Mouse (Mus musculus) CH12.LX (cell line): ENCODE results near the gene Wdr47. TPM values are rescaled to one million over a fixed set of nuclear protein-coding genes. Genes with fewer than 3 reads are reported as not detected.
"Not testable (repeated sequence)": the region's sequence is repeated elsewhere in the genome, so short reads cannot be mapped to it uniquely, and the experiment has no call there.

Experiments used
- DNase-seq: peaks from one replicate; pipeline ENCODE4 v3.0.0-alpha.2; 2013; ENCODE audit errors: extremely low read depth
- H3K27ac ChIP-seq: 2 replicates; pipeline ENCODE4 v1.5.1; 2012; ENCODE audit warnings: low read depth, mild to moderate bottlenecking, control low read depth, moderate library complexity; ENCODE audit not compliant: insufficient read depth
- H3K27me3 ChIP-seq: replicated peaks from 2 replicates; pipeline ENCODE3; 2012; ENCODE audit warnings: inconsistent platforms
- H3K36me3 ChIP-seq, 2 experiments: replicated peaks in 1 of 2; 2 replicates each; pipeline versions ENCODE3 to v1.6.1; 2012; ENCODE audit warnings: inconsistent platforms in 1 of 2, low read length in 1 of 2, mild to moderate bottlenecking in 1 of 2, mixed read lengths in 1 of 2, moderate library complexity in 1 of 2; ENCODE audit not compliant: control insufficient read depth in 1 of 2, insufficient read depth in 1 of 2
- H3K4me1 ChIP-seq, 2 experiments: 2 replicates each; pipeline ENCODE4 v1.6.1; 2012; ENCODE audit warnings: inconsistent platforms in 1 of 2, moderate library complexity in 1 of 2; ENCODE audit not compliant: insufficient read depth in 2 of 2, control insufficient read depth in 1 of 2
- H3K4me2 ChIP-seq: 2 replicates; pipeline ENCODE4 v1.6.1; 2012; ENCODE audit warnings: low read depth, mild to moderate bottlenecking, control low read depth; ENCODE audit not compliant: poor library complexity, insufficient read depth, severe bottlenecking
- H3K4me3 ChIP-seq, 3 experiments: fragments of 150-350 bp in 1 of 3; sonication (generic) in 1 of 3; replicated peaks in 1 of 3; 2 replicates each; pipeline versions ENCODE3 to v1.5.1; 2011 to 2012; ENCODE audit warnings: low read depth in 2 of 3, low read length in 2 of 3, mild to moderate bottlenecking in 2 of 3, moderate library complexity in 2 of 3, control low read depth in 1 of 3, improper control_type of control experiment in 1 of 3, inconsistent platforms in 1 of 3, mixed read lengths in 1 of 3; ENCODE audit not compliant: poor library complexity in 1 of 3
- H3K79me2 ChIP-seq: replicated peaks from 2 replicates; pipeline ENCODE4 v1.6.1; 2012; ENCODE audit warnings: mild to moderate bottlenecking, moderate library complexity; ENCODE audit not compliant: control insufficient read depth, poor library complexity, insufficient read depth, severe bottlenecking; ENCODE audit errors: extremely low read depth
- H3K9ac ChIP-seq: 2 replicates; pipeline ENCODE4 v1.6.1; 2012; ENCODE audit warnings: low read depth, mild to moderate bottlenecking, control low read depth, moderate library complexity; ENCODE audit not compliant: insufficient read depth
- H3K9me3 ChIP-seq: replicated peaks from 2 replicates; pipeline ENCODE3; 2012; ENCODE audit warnings: low read length, inconsistent platforms, mixed read lengths
- BHLHE40 ChIP-seq: IDR thresholded peaks from 2 replicates; pipeline ENCODE4 v1.6.1; 2011; ENCODE audit warnings: mild to moderate bottlenecking, low read depth, low read length, improper control_type of control experiment
- CHD2 ChIP-seq: IDR thresholded peaks from 2 replicates; pipeline ENCODE4 v1.6.1; 2011; ENCODE audit warnings: low read length, improper control_type of control experiment
- CTCF ChIP-seq, 2 experiments: IDR thresholded peaks in 1 of 2; conservative IDR thresholded peaks in 1 of 2; 2 replicates each; pipeline ENCODE4 v1.5.1; 2011 to 2012; ENCODE audit warnings: low read depth in 2 of 2, low read length in 2 of 2, improper control_type of control experiment in 1 of 2, inconsistent platforms in 1 of 2, mild to moderate bottlenecking in 1 of 2, moderate library complexity in 1 of 2
- E2F4 ChIP-seq: IDR thresholded peaks from 2 replicates; pipeline ENCODE4 v1.6.1; 2011; ENCODE audit warnings: low read depth, low read length, improper control_type of control experiment; ENCODE audit not compliant: insufficient replicate concordance
- EP300 ChIP-seq: IDR thresholded peaks from 2 replicates; pipeline ENCODE4 v1.6.1; 2011; ENCODE audit warnings: low read length, improper control_type of control experiment
- ETS1 ChIP-seq: conservative IDR thresholded peaks from 2 replicates; pipeline ENCODE4 v1.6.1; 2012; ENCODE audit warnings: low read depth, mild to moderate bottlenecking, inconsistent platforms, low read length, improper control_type of control experiment, moderate library complexity
- IRF4 ChIP-seq: IDR thresholded peaks from 2 replicates; pipeline ENCODE4 v1.6.1; 2014; ENCODE audit warnings: low read depth, mild to moderate bottlenecking, inconsistent platforms, low read length, improper control_type of control experiment
- JUN ChIP-seq: IDR thresholded peaks from 2 replicates; pipeline ENCODE4 v1.6.1; 2011; ENCODE audit warnings: low read depth, mild to moderate bottlenecking, low read length, improper control_type of control experiment, moderate library complexity; ENCODE audit not compliant: insufficient read depth
- JUND ChIP-seq: conservative IDR thresholded peaks from 2 replicates; pipeline ENCODE4 v1.6.1; 2011; ENCODE audit warnings: low read depth, low read length, improper control_type of control experiment
- MAFK ChIP-seq: IDR thresholded peaks from 2 replicates; pipeline ENCODE4 v1.6.1; 2011; ENCODE audit warnings: low read length, improper control_type of control experiment; ENCODE audit not compliant: insufficient replicate concordance
- POLR2AphosphoS2 ChIP-seq: IDR thresholded peaks from 2 replicates; pipeline ENCODE4 v1.6.1; 2011; ENCODE audit warnings: low read depth, low read length, improper control_type of control experiment
- RAD21 ChIP-seq: IDR thresholded peaks from 2 replicates; pipeline ENCODE4 v1.6.1; 2011; ENCODE audit warnings: low read depth, mild to moderate bottlenecking, low read length, improper control_type of control experiment, moderate library complexity
- RCOR1 ChIP-seq: conservative IDR thresholded peaks from 2 replicates; pipeline ENCODE4 v1.6.1; 2012; ENCODE audit warnings: low read depth, mild to moderate bottlenecking, inconsistent platforms, low read length, improper control_type of control experiment
- SMC3 ChIP-seq: IDR thresholded peaks from 2 replicates; pipeline ENCODE4 v1.6.1; 2011; ENCODE audit warnings: low read depth, low read length, improper control_type of control experiment
- TBP ChIP-seq: conservative IDR thresholded peaks from 2 replicates; pipeline ENCODE4 v1.6.1; 2011; ENCODE audit warnings: low read depth, low read length, improper control_type of control experiment
- TCF12 ChIP-seq: IDR thresholded peaks from 2 replicates; pipeline ENCODE4 v1.6.1; 2014; ENCODE audit warnings: low read depth, mild to moderate bottlenecking, inconsistent platforms, low read length, improper control_type of control experiment
- USF1 ChIP-seq: IDR thresholded peaks from 2 replicates; pipeline ENCODE4 v1.6.1; 2014; ENCODE audit warnings: low read depth, mild to moderate bottlenecking, inconsistent platforms, low read length, improper control_type of control experiment
- dilution Hi-C: fragments of 300-500 bp; cut with MboI; formaldehyde crosslinking; loops from 2 replicates; pipeline ENCODE4 v1.14.3; 2020; ENCODE audit warnings: low sequenced_read_pairs; ENCODE audit not compliant: extremely low pct_unique_long_range_greater_than_20kb, extremely low pct_ligation_motif_present
- in situ Hi-C: fragments of 300-500 bp; cut with MboI; formaldehyde crosslinking; loops from 3 replicates; pipeline ENCODE4 v1.14.3; 2019; ENCODE audit warnings: low sequenced_read_pairs, low pct_ligation_motif_present, low pct_unique_long_range_greater_than_20kb, mixed read lengths
- polyA plus RNA-seq: library from polyadenylated mRNA; unstranded; fragments of >175 nt; gene quantifications from 2 replicates; pipeline ENCODE4 v1.2.1, GENCODE M21; 2012; ENCODE audit warnings: low read depth; ENCODE audit not compliant: insufficient read length
- total RNA-seq, 2 experiments: library from RNA; depleted of rRNA; stranded (reverse); fragments of 300-350 nt in 1 of 2; fragments of >200 nt in 1 of 2; gene quantifications; 2 replicates each; pipeline ENCODE4 v1.2.3; 2012 to 2014

The Wdr47 gene
- total and polyA plus RNA-seq, 3 experiments, result 1.7 to 4.6 (median 2.2) TPM

- H3K4me1 ChIP-seq, result peaks cover 6 to 10% of the 10 kb centered on the region in 2 experiments
- peak; percentile 57 for DNase-seq
- H3K9me3 ChIP-seq, H3K27ac ChIP-seq, H3K4me2 ChIP-seq, dilution Hi-C loops, H3K9ac ChIP-seq, H3K79me2 ChIP-seq, H3K27me3 ChIP-seq, H3K4me3 ChIP-seq, in situ Hi-C loops: not testable (repeated sequence)
- peaks cover 29 to 55% of the 10 kb centered on the region in 2 experiments for H3K36me3 ChIP-seq
- 0 out of 2 replicates have a peak, but pooled peaks have one; percentile 22 for TF ChIP-seq TCF12
- TF ChIP-seq RCOR1, result 0 out of 2 replicates have a peak, but pooled peaks have one; percentile 48
- peak; percentile 53; the same call in 1 of the 2 replicates for TF ChIP-seq JUN
- peak; percentile 46; the same call in 1 of the 2 replicates for TF ChIP-seq BHLHE40
- peak; percentile 76 for TF ChIP-seq IRF4
- TF ChIP-seq JUND, result peak; percentile 72; the same call in 1 of the 2 replicates
- 0 out of 2 replicates have a peak, but pooled peaks have one; percentile 19 for TF ChIP-seq MAFK
- peak; percentile 83 for TF ChIP-seq EP300
Observed at GRCm38 (mm10) chr3:108683597-108683996, 92.5 kb downstream of the Wdr47 start.

- in situ Hi-C loops, result no loop called here
- no peak overlapping the region for H3K9ac ChIP-seq
- H3K27ac ChIP-seq, result no peak overlapping the region
- dilution Hi-C loops, result no loop called here
- peaks cover 6 to 19% of the 10 kb centered on the region in 2 experiments for H3K4me1 ChIP-seq
- no peaks in the 10 kb centered on the region for H3K27me3 ChIP-seq
- no peak for DNase-seq
- no peaks in the 10 kb centered on the region for H3K79me2 ChIP-seq
- no peak overlapping the region for H3K4me3 ChIP-seq
- peaks cover 19 to 45% of the 10 kb centered on the region in 2 experiments for H3K36me3 ChIP-seq
- H3K9me3 ChIP-seq, result no peaks in the 10 kb centered on the region
- TF ChIP-seq SMC3, result no peak
- no peak for TF ChIP-seq TBP
- no peak for TF ChIP-seq RAD21
- no peak for TF ChIP-seq CHD2
- TF ChIP-seq EP300, result no peak
- no peak for TF ChIP-seq USF1
- TF ChIP-seq BHLHE40, result no peak
- no peak for TF ChIP-seq E2F4
- TF ChIP-seq POLR2AphosphoS2, result no peak
- TF ChIP-seq ETS1, result no peak
- no peak for TF ChIP-seq CTCF (conservative IDR thresholded peaks at IDR 0.05 in 1 of 2, IDR thresholded peaks at IDR 0.05 in 1 of 2; ENCODE audit: low read depth in 2 of 2, low read length in 2 of 2)
- no peak overlapping the region for H3K4me2 ChIP-seq
Observed at GRCm38 (mm10) chr3:108685701-108686100, 94.6 kb downstream of the Wdr47 start.
